Mouse (Mus musculus) left cerebral cortex, postnatal 25 days (tissue): ENCODE results near the gene Lyz2. TPM values are rescaled to one million over a fixed set of nuclear protein-coding genes. Genes with fewer than 3 reads are reported as not detected.
"Not testable (repeated sequence)": the region's sequence is repeated elsewhere in the genome, so short reads cannot be mapped to it uniquely, and the experiment has no call there.

ENCODE experiments used
- DNase-seq, 2 experiments: peaks; one replicate each; pipeline ENCODE4 v3.0.0; 2022; ENCODE audit warnings: low spot score in 2 of 2, mixed read lengths in 1 of 2
- intact Hi-C: fragments of 180-260 bp; cut with DNase I; formaldehyde crosslinking; loops from one replicate; pipeline ENCODE4 v1.15.1; 2025
- total RNA-seq, 2 experiments: library from RNA; stranded (reverse); gene quantifications; 2 replicates each; pipeline ENCODE4 v1.2.3; 2021

The Lyz2 gene
- total RNA-seq, result 10 to 100 TPM; 10.9 to 11.4 TPM

DNA sequence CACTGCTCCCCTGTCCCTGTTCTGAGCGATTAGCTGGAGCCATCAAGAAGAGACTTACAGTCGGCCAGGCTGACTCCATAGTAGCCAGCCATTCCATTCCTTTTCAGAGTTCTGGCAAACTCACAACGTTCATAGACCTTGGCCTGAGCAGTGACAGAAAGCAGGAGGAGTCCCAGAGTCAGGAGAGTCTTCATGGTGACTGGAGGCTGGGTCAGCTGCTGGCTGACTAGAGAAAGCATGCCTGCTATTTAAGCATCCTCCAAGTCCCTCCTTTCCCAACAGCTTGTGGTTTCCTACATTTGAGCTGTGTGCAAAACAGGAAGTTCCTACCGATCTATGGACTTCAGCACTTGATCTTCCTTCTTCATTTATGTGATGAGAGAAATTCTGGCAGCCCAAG, at the start of gene Lyz2:
Gene Lyz2, minus strand, starts transcription at position 273 of the 400 bp plus-strand sequence.
- intact Hi-C loops, result loop anchor here (1.0 to 5.0 kb wide), 2 partner anchors 11 to 155 kb away; no protein-coding TSS in a partner anchor
- no peak for DNase-seq

DNA sequence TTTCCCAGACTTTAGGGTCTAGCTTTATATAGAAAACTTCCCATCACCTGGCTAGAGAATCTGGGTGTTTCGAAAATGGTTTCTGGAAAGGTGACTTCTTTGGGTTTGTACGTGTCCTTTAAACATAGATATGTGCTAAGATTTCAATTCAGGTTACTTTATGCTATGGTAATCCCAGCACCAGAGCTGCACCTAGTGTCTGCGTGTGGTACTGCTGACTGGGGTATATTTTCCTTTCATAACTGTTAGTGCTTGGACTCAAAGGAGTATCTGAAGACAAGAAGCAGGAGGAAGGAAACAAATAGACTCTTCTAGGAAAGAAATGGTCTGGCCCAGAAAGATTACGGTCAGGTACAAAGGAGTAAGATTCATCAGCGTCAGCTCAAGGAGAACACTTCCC, 48.4 kb upstream of the Lyz2 start:
- DNase-seq, result peak in 1 of 2 experiments; percentile 16
- intact Hi-C loops, result loop anchor here (10.0 kb wide), 1 partner anchor 104 kb away; no protein-coding TSS in a partner anchor

DNA sequence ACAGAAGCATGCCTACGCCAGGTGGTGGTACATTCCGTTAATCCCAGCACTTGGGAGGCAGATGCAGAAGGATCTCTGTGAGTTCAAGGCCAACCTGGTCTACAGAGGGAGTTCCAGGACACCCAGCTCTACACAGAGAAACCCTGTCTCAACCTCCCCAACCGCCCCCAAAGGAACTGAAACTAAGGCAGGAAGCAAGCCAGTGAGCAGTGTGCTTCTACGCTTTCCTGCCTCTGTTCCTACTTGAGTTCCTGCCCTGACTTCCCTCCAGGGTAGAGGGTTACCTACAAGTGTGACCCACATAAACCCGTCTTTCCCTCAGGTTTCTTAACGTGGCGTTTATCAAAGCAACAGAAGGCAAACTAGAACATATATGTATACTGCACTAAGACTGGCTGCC, 41.7 kb upstream of the Lyz2 start:
- DNase-seq, result no peak
- intact Hi-C loops, result no loop called here

DNA sequence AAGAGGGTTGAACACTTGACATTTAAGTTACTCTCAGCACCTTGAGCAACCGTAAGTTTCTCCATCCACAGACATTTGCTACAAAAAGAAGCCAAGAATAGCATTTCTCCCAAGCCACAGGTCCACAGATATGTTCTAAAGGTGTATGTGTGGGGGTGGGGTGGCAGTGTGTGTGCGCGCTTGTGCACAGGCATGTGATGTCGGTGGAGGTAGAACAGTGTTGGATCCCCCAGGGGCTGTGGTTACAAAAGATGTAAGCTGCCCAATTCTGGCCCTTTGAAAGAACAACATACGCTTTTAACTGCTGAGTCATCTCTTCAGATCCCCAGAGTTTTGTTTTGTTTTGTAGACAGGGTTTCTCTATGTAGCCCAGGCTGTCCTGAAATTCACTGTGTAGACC, 40.5 kb upstream of the Lyz2 start:
- DNase-seq, result no peak
- intact Hi-C loops, result no loop called here

DNA sequence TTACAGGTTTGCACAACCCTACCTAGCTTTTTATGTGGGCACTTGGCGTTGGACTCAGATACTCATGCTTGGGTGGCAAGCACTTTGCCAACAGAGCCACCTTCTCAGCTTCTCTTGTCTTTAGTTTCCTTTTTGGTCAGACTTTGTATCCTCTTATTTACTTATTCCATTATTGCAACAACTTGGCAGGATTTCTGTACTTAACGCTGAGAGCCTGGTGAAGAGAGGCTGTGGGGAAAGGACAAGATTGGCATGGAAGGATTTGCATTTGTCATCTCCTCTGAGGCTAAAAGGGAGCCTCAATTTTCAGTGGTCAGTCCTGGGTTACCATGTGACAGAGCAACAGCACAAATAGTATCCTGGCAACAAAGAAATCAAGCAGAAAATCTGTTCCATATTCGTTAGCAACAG, 38.5 kb upstream of the Lyz2 start:
- DNase-seq, result no peak
- intact Hi-C loops, result no loop called here

- no peak for DNase-seq
- intact Hi-C loops, result no loop called here
Measured at GRCm38 (mm10) chr10:117316391-117316790, 34.3 kb upstream of the Lyz2 start.

DNA sequence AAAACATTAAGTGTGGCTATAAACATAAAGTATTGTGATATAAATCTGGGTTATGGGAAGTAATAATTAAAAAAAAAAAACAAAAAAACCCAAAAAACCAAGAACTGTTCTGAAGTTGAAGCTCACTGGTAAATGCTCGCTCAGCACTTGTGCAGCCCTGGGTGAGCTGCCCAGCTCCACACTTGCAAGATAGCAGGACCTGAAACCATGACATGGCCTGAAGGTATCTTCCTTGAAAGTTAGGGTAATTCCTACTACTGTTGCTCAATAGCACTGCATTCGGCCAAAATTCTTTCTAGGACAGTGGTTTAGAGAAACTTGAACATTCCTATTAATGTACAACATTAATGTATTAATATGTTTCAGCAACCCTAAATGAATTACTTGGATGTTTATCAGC, 31.0 kb upstream of the Lyz2 start:
- DNase-seq, result no peak
- intact Hi-C loops, result no loop called here

DNA sequence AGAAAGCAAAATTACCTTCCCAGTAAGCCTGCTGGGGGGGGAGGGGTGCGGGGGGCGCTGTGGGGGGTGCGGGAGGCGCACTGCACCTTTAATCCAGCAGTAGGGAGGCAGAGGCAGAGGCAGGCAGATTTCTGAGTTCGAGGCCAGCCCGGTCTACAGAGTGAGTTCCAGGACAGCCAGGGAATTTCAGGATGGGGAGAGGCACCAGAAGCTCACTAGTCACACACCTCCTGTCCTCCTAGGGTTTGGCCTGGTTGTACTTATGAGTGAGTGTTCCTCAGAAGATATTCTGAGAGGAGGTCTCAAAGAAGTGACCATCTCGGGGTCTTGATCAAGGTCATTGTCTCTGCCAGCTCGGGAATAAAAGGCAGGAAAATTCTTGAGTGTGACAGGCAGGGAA, 30.0 kb upstream of the Lyz2 start:
- no peak for DNase-seq
- intact Hi-C loops, result no loop called here

GRCm38 (mm10) chr10:117304371-117304770, 22.2 kb upstream of the Lyz2 start:
- DNase-seq, result no peak
- intact Hi-C loops, result no loop called here

- intact Hi-C loops, result no loop called here
- DNase-seq, result no peak
Measured at GRCm38 (mm10) chr10:117301688-117302087, 19.6 kb upstream of the Lyz2 start.

DNA sequence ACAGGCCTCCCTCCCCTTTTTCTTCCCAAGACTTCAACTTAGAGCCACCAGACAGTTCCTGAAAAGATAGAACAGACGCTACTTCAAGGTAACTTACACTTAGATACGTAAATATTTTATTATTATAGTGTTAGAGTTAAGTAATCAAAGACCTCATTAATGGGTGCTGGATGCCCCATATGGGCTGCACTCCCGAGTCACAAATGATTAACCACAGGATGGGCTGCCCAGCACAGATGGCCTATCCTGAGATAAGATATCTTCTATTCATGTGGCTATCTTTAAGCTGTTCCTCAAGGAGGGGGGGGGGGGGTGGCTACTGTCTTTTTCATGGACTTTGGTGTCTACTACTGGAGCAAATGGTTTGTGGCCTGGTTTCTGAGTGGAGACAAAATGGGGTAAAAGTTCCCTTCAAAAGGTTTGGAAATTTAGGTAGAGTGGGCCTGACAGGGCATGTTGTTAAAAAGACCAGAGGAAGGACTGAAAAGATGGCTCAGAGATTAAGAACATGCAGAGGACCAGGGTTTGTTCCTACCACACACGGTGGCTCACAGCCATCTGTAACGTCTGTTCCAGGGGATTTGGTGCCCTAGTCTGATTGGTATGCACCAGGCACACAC, 17.9 kb upstream of the Lyz2 start:
- DNase-seq, result no peak
- intact Hi-C loops, result no loop called here

DNA sequence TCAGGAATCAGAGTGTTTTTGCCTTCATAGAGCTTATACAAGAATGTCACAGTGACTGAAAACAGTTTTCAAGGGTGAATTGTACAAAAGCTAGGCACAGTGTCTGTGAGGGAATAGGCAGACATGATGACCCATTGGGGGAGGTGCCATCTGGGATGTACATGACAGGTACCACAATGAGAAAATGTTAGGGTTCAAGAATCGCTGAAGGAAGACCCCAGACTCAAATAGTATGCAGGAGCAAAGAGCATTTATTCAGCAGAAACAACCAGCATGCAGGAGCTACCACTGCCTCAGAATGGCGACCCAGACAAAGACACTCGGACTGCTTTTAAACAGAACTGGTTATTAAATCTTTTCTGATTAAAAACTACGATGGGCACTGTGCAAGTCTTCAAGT, 17.0 kb upstream of the Lyz2 start:
- DNase-seq, result no peak
- intact Hi-C loops, result no loop called here

DNA sequence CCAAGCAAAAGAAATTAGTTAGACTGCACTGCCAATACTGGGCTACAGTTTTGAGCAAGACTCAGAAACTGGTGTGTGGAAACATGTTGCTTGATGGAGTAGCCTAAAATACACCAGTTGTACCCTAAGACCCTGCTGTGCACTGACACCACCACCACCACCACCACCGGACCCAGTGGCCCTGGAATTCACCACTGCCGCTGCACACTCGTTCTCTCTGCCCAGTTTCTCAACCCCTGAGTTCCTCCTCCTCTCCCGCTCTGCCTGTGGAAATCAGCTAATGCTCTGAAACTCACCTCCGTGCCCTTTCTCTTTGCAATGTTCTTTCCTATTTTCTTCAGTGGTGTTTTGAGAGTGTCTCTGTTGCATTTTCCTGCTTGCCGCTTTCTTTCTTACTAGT, 16.2 kb upstream of the Lyz2 start:
- intact Hi-C loops, result no loop called here
- DNase-seq, result no peak

- DNase-seq, result no peak
- intact Hi-C loops, result loop anchor here (1.0 kb wide), 1 partner anchor 10 kb away; the partner anchor contains the start of gene Lyz2
Measured at GRCm38 (mm10) chr10:117292671-117293070, 10.6 kb upstream of the Lyz2 start, which contains the start of gene Lyz1. Gene Lyz1, minus strand, starts transcription at chr10:117292868.

GRCm38 (mm10) chr10:117290936-117291335, 8.8 kb upstream of the Lyz2 start:
- DNase-seq, intact Hi-C loops: not testable (repeated sequence)

DNA sequence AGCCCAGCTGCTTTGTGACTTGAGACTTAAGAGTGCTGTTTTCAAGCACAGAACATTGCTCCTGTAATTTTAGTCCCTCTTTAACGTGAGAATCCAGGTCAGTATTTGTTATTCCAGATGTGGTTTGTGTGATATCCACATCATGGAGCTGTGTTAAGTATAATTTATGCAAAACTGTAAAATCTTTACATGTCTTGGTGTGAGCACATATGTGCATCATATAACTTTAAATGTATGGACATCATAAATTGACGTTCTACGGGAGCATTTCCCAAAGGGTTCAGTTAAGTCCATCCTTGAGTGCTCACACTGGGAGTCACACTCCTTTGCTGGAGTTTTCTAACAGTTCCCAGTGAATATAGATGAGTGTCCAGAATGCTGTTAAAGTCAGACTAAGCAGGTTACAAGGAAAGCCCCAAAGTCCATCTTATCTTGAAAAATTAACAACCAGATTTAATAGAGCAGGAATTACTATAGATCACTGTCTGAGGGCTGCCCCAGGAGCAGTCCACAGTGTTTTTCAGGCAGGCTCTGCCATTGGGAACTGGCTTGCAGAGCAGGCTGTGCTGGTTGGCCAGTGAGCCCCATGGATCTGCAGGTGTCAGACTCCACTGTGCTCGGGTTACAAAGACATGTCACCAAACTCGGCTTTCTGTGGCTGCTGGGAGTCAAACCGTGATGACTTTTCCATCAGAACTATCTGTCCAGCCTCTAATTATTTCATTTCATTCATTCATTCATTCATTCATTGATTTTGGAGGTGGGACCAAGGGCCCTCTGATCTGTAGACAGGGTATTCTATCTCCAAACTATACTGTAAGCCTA, 8.1 kb upstream of the Lyz2 start:
- intact Hi-C loops, result no loop called here
- no peak for DNase-seq

GRCm38 (mm10) chr10:117289034-117289505, 6.9 kb upstream of the Lyz2 start:
- intact Hi-C loops, DNase-seq: not testable (repeated sequence)

DNA sequence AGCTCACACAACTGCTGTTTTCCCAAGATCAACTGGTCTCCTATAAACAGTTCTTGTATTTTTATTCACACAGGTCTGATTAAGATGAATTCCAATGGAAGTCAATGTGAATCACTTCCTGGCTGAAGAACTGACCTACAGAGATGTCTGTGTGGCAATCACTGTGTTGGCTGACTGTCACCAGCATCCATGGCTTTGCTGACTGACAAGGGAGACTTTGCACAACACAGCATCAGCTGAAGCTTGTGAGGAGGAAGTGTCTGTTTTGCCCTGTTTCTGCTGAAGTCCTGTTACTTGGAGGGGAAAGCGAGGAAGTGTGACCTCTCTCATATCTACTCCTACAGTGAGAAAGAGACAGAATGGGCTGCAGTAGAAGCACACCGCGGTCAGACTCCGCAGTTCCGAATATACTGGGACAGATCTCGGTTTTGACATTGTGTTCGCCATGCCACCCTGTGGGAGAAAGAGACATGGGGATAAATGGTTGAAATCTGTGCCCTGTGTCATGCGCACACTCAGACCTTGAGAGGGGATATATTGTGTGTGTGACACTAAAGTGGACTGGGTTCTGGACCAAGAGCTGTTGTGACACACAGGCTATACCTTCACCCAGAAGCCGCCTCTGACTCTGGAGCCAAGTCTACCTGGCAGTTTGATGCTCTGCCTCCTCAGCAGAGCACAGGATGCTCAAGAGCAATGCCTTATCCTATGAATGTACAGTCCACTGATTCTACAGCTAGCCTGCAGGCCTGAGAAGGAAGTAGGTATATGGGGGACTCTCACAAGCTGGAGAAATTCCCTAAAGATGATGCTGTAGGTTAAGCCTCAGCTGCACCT, 6.3 kb upstream of the Lyz2 start:
- DNase-seq, result no peak
- intact Hi-C loops, result no loop called here

DNA sequence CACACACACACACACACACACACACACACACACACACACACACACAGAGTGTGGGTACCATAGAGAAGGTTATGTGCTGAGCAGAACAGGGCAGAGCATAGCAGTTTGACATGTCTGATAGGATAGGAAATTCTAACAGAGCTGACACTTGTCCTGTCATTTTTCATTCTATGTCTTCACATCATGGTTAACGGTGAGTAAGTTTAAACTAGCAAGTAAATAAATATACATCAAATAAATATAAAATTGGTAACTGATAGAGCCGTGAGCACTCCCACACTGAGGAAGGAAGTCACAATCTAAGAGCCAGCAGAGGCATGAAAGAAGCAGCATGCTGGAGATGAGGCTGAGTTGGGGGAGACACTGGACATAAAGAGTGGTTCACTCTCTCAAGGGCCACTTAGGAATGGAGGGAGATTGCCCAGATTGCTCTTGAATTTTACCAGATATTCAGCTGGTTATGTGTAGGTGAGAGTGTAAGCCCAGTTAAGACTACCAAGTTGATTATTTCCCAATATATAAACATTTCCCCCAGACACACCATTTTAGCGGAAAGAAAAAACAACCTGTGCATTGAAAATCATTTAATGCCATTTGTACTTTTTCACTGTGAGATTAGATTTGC, 5.2 kb upstream of the Lyz2 start:
- intact Hi-C loops, result no loop called here
- no peak for DNase-seq
